Mouse (Mus musculus) layer of hippocampus, adult 9-11 months (tissue): ENCODE measurements around the gene Dazap2.
"Not testable (repeated sequence)": the region's sequence is repeated elsewhere in the genome, so short reads cannot be mapped to it uniquely, and the experiment has no call there.

ENCODE experiments used
- DNase-seq: peaks from one replicate; pipeline ENCODE4 v3.0.0; 2022

Dazap2 gene

DNA sequence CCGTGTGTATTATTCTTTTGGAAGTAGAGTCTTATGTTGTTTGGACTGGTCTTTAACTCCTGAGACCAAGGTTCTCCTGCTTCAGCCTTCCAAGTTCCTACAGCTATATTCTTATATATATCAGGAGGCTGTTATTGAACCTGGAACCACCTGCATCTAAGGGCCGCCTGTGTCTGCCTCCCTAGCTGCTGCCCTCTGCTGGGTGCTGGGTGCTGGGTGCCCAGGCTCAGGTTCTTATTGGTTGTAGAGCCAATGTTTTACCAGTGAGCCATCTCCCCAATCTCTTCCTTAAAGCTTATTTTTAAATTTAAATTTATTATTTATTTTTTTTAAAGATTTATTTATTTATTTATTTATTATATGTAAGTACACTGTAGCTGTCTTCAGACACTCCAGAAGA lies 2.7 kb upstream of the Dazap2 start:
- DNase-seq: no peak

DNA sequence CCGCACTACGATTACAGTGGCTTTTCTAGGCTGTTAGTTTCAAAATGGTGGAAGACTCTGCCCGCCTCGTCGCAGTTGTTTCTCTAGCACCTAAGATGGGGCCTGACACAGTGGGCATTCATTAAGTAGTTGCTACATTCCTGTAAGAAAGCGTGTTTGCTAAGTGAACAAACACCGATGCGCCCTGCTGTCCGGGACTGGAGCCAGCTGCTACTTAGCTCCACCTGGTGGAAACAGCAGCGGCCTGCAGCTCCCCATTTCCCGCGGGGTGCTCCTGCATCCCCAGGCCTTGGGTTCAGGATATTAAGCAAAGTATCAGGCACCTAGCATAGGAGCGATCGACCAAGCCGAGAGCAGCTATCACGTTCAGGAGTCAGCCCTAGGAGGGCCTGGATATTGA lies 1.6 kb upstream of the Dazap2 start:
- DNase-seq: peak; percentile 66

DNA sequence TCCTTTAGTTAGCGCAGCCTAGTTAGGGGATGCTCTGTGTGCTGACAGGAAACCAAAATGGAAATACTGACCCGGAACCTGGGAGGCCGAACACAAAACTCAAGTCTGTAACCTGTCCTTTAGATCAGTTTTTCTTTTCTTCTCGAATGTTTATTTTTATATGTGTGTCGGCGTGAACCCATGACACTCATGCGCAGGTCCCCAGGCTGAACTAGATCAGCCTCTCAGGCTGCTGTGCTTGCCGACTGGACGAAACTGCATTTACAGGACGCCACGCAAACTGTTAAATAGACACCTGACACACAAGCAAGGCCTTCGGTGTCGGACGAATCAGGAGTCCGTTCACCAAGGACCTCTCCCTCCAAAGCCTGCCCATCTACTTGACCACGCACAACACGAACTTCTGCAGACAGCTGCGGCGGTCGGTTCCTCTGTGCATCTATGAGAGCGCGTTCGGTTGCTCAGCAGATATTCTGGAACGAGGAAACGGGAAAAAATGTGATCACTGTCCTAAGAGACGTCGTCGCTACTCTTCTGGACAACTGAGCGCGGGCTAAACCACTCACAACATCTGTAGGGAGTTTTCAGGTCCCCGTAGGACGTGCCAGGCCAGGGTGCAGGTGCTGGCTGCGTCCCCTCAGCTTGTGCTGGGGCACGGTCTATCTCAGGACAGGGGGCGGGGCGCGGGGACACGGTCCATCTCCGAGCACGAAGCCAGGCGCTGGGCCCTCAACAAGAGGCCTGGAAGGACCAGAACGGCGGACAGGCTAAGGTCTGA lies 742 bp upstream of the Dazap2 start:
- DNase-seq: no peak

DNA sequence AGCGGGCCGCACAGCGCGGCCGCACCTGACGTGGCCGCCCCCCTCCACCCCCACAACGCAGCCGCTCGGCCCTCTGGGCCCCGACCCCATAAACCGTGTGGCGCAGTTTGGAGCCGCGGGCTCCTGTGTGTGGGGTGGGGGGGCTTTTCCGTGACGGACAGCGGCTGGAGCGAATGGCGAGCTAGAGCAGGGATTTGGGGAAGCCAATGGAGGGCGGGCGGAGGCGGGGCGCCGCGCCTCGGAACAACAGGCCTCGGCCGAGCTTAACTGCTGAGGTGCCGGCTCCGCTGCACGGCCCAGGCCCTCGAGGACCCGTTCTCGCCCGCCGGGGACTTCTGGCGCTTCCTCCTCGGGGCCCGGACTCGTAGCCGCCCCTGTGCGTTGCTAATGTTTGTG lies 674 bp downstream of the Dazap2 start:
- DNase-seq: peak; percentile 90

DNA sequence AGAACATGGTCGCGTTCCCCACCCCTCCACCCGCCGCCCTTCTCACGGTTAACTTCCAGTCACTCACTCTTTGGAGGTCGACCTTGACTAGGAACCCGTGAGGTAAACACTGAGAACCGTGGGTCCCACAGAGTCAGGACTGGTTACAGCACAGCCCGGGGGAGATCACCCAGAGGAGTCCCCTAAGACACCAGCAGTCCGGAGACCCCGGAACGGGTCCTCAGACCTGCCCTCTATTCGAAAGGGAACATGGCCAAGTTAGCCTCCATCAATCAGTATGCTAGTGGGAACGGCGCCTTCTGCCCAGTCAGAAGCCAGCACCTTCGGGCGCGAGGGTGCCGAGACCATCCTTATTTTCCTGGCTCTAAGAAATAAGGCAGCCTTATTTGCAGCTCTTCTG lies 1.1 kb downstream of the Dazap2 start:
- DNase-seq: no peak

DNA sequence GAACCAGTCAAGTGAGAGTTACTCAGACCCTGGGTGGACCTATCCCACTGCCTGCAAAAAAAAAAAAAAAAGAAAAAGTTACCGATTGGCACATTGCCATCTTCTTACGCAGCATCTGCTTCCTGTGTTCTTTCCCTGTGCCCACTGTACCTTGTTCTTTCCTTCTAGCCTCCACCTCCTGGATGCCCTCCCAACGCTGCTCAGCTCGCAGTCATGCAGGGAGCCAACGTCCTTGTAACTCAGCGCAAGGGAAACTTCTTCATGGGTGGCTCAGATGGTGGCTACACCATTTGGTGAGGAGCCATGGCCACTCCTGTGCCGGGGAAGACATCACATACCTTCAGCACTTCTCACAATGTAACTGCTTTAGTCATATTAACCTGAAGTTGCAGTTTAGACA lies 4.1 kb downstream of the Dazap2 start:
- no peak for DNase-seq

DNA sequence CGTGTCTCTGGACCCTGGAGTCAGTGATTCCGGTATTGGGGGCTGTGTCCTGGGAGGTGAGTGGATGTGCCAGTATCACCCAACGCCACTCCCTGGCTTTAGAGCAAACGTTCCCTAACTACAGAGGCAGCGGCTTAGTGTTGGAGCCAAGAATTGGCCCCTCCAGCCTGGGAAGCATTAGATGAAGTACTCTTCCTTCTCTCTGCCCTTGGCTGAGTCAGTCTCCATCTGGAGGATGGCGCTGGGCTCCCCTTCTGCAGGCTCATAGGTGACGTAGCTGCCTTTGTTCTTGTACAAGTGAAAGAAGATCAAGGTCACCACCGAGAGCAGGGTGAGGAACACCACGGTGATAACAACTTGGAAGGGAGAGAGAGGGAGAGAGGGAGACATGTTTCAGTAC lies 6.5 kb downstream of the Dazap2 start:
- DNase-seq: not testable (repeated sequence)

DNA sequence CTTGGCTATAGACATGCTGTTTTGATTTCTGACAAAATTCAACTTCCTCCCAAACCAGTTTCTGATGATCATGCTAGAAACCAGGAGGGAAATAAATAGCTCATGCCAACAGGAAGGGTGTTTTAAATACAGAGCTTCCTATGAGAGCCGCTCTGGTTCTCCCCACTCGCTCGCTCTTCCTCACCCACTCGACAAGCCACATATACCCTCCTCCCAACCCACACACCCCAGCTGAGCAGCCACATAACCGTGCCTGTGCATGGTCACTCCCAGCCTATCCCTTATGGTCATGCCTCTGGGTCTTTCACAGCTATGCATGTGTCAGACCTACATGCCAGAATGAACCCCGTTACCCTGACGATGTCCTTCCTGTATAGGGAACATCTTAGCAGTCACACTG lies 7.0 kb downstream of the Dazap2 start:
- DNase-seq: no peak

DNA sequence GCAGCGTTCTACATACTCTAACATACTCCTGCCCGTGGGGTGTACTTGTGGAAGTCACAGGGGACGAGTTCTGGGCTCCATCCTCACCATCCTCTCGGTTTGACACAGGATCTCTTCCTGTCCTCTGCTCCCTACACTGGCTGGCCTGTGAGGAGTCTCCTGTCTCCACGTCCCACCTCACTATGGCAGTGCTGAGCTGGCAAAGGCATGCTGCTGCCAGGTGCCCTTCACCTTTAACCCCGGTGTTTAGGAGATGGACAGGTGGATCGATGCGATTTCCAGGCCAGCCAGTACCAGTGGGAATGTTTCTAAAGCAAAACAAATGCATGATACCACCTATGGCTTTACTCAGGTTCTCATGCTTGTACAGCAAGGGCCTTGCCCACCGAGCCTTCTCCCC lies 8.6 kb downstream of the Dazap2 start:
- no peak for DNase-seq

DNA sequence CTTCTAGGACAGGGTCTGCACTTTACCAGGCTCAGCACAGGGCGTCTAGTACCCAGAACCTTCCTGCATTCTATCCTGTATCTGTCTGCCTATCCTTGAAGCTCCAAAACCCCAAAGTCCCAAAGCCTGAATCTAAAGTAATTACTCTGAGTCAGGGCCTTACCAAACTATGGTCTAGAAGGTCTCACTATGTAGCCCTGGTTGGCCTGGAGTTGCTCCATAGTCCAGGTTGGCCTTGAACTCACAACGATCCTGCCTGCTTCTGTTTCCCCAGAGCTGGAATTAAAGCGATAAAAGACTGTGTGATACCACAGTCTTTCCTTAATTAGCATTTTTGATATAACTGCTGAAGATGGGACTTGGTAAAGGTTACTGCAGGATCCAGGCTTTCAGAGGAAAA lies 9.3 kb downstream of the Dazap2 start:
- no peak for DNase-seq

DNA sequence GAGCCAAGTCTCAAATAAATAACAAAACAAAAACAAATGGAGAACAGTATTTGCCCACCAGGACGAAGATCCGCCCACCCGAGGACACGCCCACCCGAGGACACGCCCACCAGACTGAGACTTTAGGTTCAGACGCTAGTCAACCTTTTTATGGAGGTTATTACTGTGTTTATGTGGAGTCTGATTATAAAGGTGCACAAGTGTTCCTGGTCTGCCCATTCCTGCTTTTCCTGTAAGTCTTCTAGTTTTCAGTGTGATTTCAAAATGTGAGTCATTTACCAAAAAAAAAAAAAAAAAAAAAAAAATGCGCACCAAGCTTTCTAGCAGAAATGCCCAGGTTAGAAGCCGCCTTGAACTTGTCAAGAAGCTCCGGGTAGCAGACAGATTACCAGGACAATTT lies 12.1 kb downstream of the Dazap2 start:
- no peak for DNase-seq

DNA sequence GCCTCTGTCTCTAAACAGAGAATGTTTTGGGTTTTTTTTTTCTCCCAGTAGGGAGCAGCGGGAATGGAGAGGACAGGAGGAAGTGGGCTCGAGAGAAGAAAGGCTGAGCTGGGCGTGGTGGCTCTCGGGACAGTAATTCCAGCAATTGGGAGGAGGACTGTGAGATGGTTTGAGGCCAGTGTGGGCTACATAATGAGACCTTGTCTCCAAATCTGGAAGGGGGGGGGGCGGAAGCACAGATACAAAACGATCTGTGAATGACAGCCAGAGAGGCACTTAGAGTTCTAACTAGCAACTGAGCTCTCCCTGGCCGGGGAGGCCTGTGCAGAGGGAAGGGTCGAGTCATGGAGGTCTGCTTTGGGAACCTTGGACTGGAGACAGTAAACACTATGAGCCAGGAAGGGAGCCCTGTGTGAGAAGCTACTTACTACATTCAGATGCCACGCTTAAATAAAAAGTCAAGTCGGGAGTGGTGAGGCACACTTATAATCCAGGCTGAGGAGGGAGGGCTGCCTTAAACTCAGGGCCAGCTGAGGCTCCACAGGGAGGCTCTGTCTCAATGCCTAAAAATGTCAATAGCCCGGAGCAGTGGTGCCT lies 12.7 kb downstream of the Dazap2 start:
- DNase-seq: no peak

DNA sequence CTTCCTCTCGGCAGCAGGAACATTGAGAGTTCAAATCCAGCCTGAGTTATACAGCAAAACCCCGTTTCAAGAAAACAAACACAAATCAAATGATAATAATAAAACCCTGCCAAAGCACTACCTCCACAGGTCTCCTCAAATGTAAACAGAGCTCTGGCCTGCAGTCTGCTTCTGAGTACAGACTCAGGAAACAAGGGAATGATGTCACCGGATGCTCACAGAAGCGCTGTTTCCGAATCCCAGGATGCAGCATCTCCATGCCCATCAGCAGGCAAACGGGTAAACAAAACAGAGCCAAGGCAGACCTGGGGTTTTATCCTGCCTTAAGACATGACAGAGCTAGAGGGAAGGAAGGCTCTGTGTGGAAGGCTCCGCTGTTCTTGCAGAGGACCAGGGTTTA lies 13.6 kb downstream of the Dazap2 start:
- DNase-seq: no peak

DNA sequence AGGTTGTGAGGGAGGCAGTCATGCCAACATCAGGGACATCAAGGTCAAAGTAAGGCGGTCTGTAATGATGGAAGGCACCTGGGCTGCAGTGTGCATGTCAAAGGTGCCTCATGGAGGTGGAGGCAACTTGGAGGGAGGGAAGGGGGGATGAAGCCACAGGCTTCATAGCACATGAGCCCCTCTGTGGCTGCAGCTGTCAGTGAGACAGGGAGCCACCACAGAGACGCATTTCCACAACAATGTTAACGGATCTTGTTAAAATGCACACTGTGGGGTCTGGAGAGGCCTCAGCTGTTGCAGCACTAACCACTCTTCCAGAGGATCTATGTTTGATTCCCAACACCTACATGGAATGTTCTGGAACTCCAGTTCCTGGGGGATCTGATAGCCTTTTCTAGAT lies 15.0 kb downstream of the Dazap2 start:
- no peak for DNase-seq

DNA sequence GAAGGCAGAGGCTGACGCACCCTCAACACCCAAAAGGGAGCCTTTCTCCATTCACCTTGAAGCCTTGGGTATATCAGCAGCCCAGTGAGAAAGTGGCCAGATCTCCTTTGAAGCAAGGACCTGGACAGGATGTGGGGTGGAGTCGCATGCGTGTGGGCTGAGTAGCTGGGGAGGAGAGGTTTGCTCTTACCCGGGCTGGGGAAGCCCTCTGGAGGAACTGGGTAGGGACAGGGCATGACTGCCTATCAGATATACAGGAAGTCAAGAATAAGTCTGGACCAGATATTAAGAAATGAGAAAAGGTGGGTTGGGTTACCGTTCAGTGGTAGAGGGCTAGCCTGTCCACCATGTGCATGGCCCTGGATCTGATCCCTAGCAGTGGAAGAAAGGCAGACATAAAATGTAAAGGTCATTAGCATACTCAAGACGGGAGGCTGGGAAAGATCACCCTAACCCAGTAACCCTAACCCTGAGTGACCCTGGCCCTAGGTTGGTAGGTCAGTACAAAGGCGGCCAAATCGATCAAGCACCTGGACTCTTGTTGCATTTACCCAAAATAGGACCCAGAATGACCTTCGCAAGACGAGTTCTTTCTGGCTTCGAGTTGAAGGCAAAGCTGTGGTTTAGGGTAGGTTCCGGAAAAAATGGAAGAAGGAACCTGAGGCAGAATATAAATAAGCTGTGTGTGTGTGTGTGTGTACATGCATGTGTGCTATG lies 16.5 kb downstream of the Dazap2 start:
- DNase-seq: no peak

DNA sequence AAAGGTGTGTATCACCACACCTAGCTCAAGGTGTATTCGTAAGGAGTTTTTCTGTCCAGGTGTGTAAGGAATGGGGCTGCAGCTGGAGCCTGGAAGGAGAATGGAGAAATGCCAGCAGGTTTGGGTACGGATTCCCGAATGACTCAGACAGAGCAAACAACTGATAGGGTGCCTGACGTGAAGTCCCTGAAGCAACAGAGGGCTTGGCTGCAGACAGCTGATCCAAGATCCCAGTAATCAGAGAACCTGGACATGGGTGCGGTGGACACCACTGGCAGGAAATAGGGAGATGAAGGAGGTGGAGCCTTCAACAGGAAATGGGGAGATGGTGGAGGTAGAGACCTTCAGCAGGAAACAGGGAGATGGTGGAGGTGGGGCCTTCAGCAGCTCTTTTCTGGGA lies 17.2 kb downstream of the Dazap2 start:
- no peak for DNase-seq

DNA sequence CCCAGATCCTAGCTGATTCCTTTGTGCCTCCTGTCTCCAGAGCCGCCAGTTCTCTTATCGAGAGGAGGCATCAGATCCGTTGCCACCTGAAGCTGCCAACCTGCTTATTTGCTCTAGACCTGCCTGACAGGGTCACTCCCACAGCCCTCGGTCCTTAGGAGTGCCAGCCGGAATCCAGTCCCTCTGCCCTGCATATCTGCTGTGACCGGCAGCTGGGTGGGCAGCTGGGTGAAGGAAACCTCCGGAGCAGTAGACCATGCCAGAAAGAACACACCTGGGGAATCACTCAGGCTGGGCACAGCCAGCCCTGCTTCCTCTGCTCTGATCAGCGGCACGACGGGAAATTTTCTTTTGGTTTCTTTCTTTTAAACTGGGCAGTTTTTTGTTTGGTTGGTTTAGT lies 18.2 kb downstream of the Dazap2 start:
- DNase-seq: no peak

DNA sequence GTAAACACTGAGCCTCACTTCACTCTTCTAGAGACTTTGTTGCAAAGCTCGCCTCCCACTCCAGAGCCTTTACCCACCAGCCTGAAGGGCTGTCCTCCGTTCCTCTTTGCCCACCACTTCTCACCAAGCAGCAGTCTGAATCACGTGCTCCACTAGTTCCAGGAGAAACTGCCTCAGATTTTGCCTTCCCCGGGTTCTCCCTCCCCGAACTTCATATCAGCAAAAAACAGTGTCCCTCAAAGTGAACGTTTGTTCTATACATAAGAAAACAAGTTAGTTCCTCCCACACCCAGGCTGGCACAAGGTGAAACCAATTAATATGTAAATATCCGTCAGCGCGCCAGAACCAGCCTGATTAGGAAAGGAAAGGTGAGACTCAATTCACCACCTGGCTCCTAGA lies 20.1 kb downstream of the Dazap2 start:
- no peak for DNase-seq

DNA sequence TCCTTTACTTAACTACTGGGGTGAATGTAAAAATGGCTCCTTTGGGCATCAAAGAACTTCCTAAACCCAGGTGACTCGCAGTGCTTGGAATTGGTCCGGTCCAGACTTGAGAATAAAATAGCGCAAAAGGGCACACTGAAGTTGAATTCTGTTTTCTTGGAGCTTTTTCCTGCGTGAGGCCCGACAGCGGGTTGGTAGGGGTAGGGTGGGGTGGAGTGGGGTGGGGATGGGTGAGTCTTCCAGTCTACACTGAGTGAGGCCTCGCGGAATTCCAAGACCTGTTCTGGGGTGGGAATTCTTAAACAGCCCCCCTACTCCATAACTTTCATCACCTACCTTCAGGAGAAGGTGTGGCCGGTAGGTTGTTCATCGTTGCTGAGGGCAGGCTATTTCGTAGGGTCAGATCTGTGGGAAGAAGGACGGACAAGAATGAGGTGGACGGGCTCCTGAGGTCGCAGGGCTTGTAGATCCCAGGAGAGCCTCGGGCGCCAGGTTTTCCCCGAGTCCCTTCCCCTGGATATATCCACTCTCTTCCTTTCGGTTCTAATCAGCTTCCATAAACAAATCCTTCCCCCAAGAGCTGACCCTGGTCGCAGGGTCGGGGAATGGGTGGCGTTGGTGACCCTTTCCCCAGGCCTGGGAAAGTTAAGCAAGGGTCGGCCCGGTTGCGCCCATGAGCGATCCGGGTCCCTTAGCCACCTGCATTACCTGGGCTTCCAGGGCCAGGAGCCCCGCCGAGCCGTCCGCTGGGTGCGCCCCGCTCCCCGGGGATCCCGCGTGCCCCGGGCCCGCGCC lies 20.9 kb downstream of the Dazap2 start:
- DNase-seq: no peak

DNA sequence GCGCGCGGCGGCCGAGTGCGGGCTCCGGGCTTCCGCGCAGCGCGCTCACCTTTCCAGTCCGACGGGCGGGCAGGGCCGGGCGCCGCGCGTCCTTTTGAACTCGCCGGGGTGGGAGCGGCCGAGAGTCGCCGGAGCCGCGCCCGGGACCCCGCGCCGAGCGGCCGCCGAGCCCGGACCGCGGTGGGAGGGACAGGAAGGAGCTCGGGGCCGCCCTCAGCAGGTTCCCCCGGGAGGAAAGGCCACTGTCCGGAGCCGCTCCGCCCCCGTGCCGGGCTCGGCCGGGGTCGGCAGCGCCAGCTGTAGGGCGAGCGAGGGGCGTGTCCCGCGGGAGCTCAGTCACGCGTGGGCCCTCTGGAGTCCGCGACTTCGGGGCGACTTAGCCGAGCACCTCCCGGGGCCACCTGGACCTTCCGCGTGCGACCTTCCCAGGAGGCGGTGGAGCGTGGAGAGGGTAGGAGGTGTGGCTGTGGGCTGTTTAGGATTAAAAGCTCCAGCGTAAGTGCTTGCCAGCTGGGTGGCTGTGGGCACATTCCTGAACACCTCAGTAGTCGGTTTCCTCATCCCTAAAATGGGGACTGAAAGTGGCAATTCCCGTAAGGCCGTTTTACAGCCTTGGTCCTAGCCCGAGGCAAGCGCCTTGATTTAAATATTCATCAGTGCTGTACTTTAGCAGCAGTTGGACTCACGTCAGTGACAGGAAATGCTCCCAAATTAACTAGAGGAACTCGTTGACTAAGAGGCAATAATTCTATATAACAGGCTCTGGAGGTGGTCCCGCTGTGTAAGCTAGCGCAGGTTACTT lies 21.8 kb downstream of the Dazap2 start, which contains the start of gene Smagp:
Smagp (minus strand) TSS at position 241 of the 802 bp plus-strand sequence.
- DNase-seq: no peak

DNA sequence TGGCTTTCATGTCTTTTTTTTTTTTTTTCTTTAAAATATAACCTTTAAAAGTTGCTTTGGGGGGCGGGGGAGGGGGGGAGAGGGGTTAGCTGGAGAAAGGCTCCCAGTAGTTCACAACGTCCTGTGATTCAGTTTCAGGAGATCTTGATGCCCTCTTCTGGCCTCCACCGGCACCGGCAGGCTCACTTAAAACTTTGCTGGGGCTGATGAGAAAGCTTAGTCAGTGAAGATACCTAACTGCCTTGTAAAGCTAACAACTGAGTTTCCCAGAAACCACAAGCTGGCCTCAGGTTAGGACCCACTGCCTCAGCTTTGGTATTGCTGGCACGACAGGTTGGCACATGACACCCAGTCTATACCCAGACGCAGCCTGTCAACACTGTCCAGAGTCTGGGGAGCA lies 22.5 kb downstream of the Dazap2 start:
- no peak for DNase-seq

DNA sequence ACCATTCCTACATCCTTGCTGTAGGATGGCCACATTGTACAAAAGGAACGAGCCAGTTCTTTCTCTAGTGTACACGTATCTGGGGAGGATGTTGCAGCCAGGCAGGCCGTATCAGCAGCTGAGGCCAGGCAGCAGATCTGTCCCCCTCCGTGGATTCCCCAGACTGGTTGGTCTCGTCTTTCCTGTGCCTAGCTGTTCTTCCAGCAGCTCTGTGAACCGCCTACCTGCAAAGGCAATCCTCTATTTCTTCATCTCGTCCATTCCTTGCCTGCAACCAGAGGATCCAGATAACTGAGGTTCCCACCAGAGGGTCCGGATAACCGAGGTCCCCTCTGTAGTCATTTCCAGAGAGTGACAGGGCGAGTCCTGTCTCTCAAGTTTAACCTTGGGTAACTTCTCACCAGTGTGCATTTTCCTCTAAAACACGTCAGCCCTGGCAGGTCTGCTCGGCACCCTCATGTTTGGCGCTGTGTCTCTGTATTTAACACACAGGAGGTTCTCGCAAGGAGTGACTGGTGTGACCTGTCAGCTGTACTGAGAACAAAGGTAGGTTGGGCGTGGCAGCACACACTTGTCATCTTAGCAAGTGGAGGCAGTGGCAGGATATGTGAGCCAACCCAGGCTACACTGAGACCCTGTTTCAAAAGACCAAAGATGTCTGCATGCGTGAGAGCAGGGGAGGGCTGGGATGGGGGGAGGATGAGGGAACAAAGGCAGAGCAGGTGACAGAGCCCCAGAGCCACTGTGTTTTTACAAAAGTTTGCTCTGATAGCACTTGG lies 25.0 kb downstream of the Dazap2 start:
- DNase-seq: no peak
